Mouse (Mus musculus): ENCODE measurements at regions not wholly inside any gene's neighbourhood (a gene's known extent, or its start where the extent isn't known, plus 50 kb on each side); places are given as distances from the start of the nearest gene placed in this dataset.

GRCm38 (mm10) chr12:110156441-110156840 is 122.4 kb upstream of the Dio3 start:
- no peak for TF ChIP-seq CTCF (IDR thresholded peaks at IDR 0.05)
- TF ChIP-seq POLR2A (IDR thresholded peaks at IDR 0.05; ENCODE audit: insufficient read depth, low read depth, low read length), result no peak
